Mouse (Mus musculus) stomach, embryonic 14.5 days (tissue): ENCODE results near the gene Psmd6. TPM values are rescaled to one million over a fixed set of nuclear protein-coding genes. Genes with fewer than 3 reads are reported as not detected.

Experiments
- ATAC-seq: fragments of 200-750 bp; cut with Nextera tagmentation; 2 replicates; pipeline ENCODE4 v1.8.0; 2017; ENCODE audit warnings: low read depth, moderate TSS enrichment; ENCODE audit not compliant: insufficient number of reproducible peaks, insufficient read depth, low FRiP score
- H3K27ac ChIP-seq: fragments of 300-500 bp; sonication (generic); 2 replicates; pipeline ENCODE4 v1.5.1; 2014; ENCODE audit warnings: mild to moderate bottlenecking, low read length, moderate library complexity, mixed read lengths
- H3K27me3 ChIP-seq: fragments of 300-500 bp; sonication (generic); 2 replicates; pipeline ENCODE4 v1.6.1; 2014; ENCODE audit warnings: low read length, control low read depth, mixed read lengths; ENCODE audit not compliant: control insufficient read depth, insufficient read depth
- H3K36me3 ChIP-seq: fragments of 300-500 bp; sonication (generic); 2 replicates; pipeline ENCODE4 v1.6.1; 2014; ENCODE audit warnings: mild to moderate bottlenecking, control low read depth, low read length, moderate library complexity, mixed read lengths; ENCODE audit not compliant: control insufficient read depth, insufficient read depth
- H3K4me1 ChIP-seq: fragments of 300-500 bp; sonication (generic); 2 replicates; pipeline ENCODE4 v1.6.1; 2014; ENCODE audit warnings: low read length, control low read depth, mixed read lengths; ENCODE audit not compliant: control insufficient read depth, insufficient read depth
- H3K4me2 ChIP-seq: fragments of 300-500 bp; sonication (generic); replicated peaks from 2 replicates; pipeline ENCODE4 v1.6.1; 2014; ENCODE audit warnings: low read depth, low read length, control low read depth
- H3K4me3 ChIP-seq: fragments of 300-500 bp; sonication (generic); 2 replicates; pipeline ENCODE4 v1.5.1; 2014; ENCODE audit warnings: low read depth, low read length, control low read depth
- H3K9ac ChIP-seq: fragments of 300-500 bp; sonication (generic); replicated peaks from 2 replicates; pipeline ENCODE4 v1.6.1; 2014; ENCODE audit warnings: low read depth, mild to moderate bottlenecking, control low read depth, low read length, moderate library complexity, mixed read lengths
- H3K9me3 ChIP-seq: fragments of 300-500 bp; sonication (generic); 2 replicates; pipeline ENCODE4 v1.6.1; 2016; ENCODE audit warnings: low read depth, low read length, control low read depth; ENCODE audit not compliant: control insufficient read depth
- WGBS: fragments of 180-500 bp; shearing (Covaris S2); extraction: QIAGEN DNeasy Blood & Tissue Kit; methylation state at CpG from one replicate; pipeline ENCODE4 v1.1.7; 2014; 5-methylcytosine and 5-hydroxymethylcytosine counted together
- polyA plus RNA-seq: library from polyadenylated mRNA; unstranded; fragments of >200 nt; fragmentation: Nextera tagmentation; extraction: Ambion mirVana; gene quantifications from 2 replicates; pipeline ENCODE4 v1.2.1, GENCODE M21; 2014

The Psmd6 gene
- polyA plus RNA-seq, 1 experiment from 2014 or later = 209 TPM

- Histone ChIP-seq H3K4me3 (no peak overlapping the region), H3K9ac (no peak overlapping the region), H3K36me3 (no peaks in the 10 kb centered on the region), H3K4me1 (peaks cover 33% of the 10 kb centered on the region), H3K27me3 (no peaks in the 10 kb centered on the region), H3K27ac (peak overlapping the region; percentile 84), H3K4me2 (peak overlapping the region; percentile 39), H3K9me3 (no peaks in the 10 kb centered on the region)
- WGBS = 7% methylated on average over 10 of the region's 10 CpGs
- ATAC-seq = peak; percentile 59
Measured at GRCm38 (mm10) chr14:14067648-14068472, 52.9 kb downstream of the Psmd6 start.

DNA sequence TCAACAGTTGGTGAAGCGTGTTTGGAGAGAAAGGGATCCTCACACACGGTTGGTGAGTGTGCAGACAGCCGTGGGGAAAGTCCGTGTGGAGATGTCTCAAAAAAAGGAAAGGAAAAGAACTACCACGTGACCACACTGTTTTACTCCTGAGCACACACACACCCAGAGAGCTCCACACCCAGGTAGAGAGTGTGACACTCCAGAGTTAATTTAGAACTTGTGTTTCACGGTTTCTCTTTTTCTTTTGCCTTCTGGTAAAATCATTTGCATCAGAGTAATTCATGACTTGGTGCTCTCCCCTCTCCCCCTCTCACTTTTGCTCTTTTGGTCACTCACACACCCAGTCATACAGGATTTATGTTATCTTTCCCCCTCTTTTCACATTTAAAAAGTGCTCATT, 54.5 kb downstream of the Psmd6 start:
- Histone ChIP-seq H3K4me1 (peaks cover 28% of the 10 kb centered on the region), H3K27me3 (no peaks in the 10 kb centered on the region), H3K36me3 (no peaks in the 10 kb centered on the region), H3K4me2 (no peak overlapping the region), H3K9me3 (no peaks in the 10 kb centered on the region), H3K4me3 (no peak overlapping the region), H3K9ac (no peak overlapping the region), H3K27ac (no peak overlapping the region)
- WGBS = 74% methylated on average over 6 of the region's 6 CpGs
- ATAC-seq = no peak

GRCm38 (mm10) chr14:14065142-14065498, 55.7 kb downstream of the Psmd6 start:
- H3K27me3 ChIP-seq = no peaks in the 10 kb centered on the region
- ATAC-seq = no peak
- no peaks in the 10 kb centered on the region for H3K9me3 ChIP-seq
- no peak overlapping the region for H3K4me2 ChIP-seq
- H3K4me1 ChIP-seq = peaks cover 18% of the 10 kb centered on the region; the same call in 1 of the 2 replicates
- H3K9ac ChIP-seq = no peak overlapping the region
- no peak overlapping the region for H3K27ac ChIP-seq
- H3K4me3 ChIP-seq = no peak overlapping the region
- H3K36me3 ChIP-seq = no peaks in the 10 kb centered on the region
- WGBS = 68% methylated on average over 4 of the region's 4 CpGs

DNA sequence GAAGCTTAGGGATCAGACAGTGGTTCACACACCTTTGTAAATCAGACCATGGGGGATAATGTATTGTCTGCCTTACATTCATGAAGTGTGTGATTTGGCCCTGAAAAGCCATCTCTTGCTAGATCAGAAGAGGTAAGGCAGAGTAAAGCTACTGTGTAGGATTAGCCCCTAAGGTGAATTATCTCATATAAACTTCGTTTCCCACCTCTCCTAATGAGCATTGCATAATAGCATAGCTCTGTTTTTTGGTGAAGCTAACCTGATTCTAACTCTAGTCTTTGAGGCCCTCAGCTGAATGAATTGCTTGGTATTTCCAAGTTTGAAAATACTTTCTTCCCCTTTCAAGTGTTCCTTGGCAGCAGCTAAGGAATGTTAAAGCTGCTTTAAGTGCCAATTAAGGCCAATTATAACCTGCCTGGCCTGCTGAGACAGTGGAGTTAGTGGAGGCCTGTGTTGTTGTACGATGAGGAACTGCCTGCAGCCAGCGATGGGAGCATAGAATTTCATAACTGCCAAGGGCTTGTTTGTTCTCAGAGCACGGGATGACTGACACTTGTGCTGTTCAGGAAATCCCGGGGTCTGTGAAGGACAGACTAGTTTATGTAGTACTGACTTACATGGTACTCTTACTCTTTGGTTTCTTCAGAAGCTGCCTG, 56.2 kb downstream of the Psmd6 start:
- 45% methylated on average over 5 of the region's 5 CpGs for WGBS
- Histone ChIP-seq H3K27me3 (no peaks in the 10 kb centered on the region), H3K27ac (no peak overlapping the region), H3K9ac (no peak overlapping the region), H3K9me3 (no peaks in the 10 kb centered on the region), H3K4me3 (no peak overlapping the region), H3K36me3 (no peaks in the 10 kb centered on the region), H3K4me1 (peaks cover 18% of the 10 kb centered on the region; the same call in 1 of the 2 replicates), H3K4me2 (no peak overlapping the region)
- no peak; the same call in 1 of the 2 replicates for ATAC-seq

DNA sequence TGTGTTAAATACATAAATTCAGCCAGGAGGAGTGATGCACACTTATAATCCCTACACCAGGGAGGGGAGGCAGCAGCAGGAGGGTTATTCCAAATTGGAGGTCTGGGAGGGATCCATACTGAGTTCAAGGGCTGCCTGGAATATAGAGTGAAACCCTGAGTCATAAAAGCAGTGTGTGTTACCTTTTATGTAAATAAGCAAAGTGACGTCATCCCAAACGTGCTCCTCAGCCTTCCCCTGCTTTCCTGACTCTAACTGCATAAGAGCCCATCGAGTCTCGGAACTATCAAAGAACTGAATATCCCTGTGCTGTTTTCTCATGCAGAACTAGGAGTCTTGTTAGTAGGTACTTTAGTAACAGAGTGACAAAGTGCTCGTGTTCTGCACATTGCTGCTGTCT, 57.4 kb downstream of the Psmd6 start:
- Histone ChIP-seq H3K27me3 (no peaks in the 10 kb centered on the region), H3K4me1 (peaks cover 14% of the 10 kb centered on the region; the same call in 1 of the 2 replicates), H3K9me3 (no peaks in the 10 kb centered on the region), H3K4me3 (no peak overlapping the region), H3K27ac (no peak overlapping the region), H3K9ac (no peak overlapping the region), H3K36me3 (no peaks in the 10 kb centered on the region), H3K4me2 (no peak overlapping the region)
- ATAC-seq = no peak
- WGBS = 64% methylated on average over 5 of the region's 5 CpGs

GRCm38 (mm10) chr14:14062531-14063245, 58.1 kb downstream of the Psmd6 start:
- Histone ChIP-seq H3K27me3 (no peaks in the 10 kb centered on the region), H3K9me3 (no peaks in the 10 kb centered on the region), H3K36me3 (no peaks in the 10 kb centered on the region), H3K27ac (no peak overlapping the region), H3K4me3 (no peak overlapping the region), H3K9ac (no peak overlapping the region), H3K4me2 (no peak overlapping the region), H3K4me1 (peaks cover 8% of the 10 kb centered on the region; the same call in 1 of the 2 replicates)
- no peak for ATAC-seq
- 78% methylated on average over 11 of the region's 11 CpGs for WGBS

Other genes starting within 250 kb of the Psmd6 start
- 0.08 TPM in 1 of 2 replicates, not detected in the other for gene Gm281, start 206.5 kb downstream of the Psmd6 start, polyA plus RNA-seq
- gene Atxn7, start 159.5 kb downstream of the Psmd6 start, polyA plus RNA-seq = 7.2 and 8.1 TPM in 2 replicates
- gene Thoc7, start 159.1 kb downstream of the Psmd6 start, polyA plus RNA-seq = 193 and 195 TPM in 2 replicates
- gene Olfr720, start 65.9 kb upstream of the Psmd6 start, polyA plus RNA-seq = not detected in 2 replicates
- not detected in 2 replicates for gene Olfr31, start 201.8 kb upstream of the Psmd6 start, polyA plus RNA-seq
- gene Il3ra, start 225.3 kb upstream of the Psmd6 start, polyA plus RNA-seq = 4.0 and 6.7 TPM in 2 replicates